Mouse (Mus musculus) embryonic fibroblast, embryonic 13.5 days (primary cell): ENCODE results near the gene Vav2.

Source experiments
- CTCF ChIP-seq: IDR thresholded peaks from 2 replicates; pipeline ENCODE4 v1.5.1; 2011; ENCODE audit warnings: mild to moderate bottlenecking, control low read depth, low read length, moderate library complexity, borderline replicate concordance; ENCODE audit not compliant: insufficient read depth
- POLR2A ChIP-seq: IDR thresholded peaks from 2 replicates; pipeline ENCODE4 v1.6.1; 2011; ENCODE audit warnings: low read depth, mild to moderate bottlenecking, control low read depth, low read length, moderate library complexity

- TF ChIP-seq CTCF (peak; percentile 56), POLR2A (no peak)
These were observed 189.5 kb downstream of the Vav2 start for GRCm38 (mm10) chr2:27237342-27237741.
